Mouse (Mus musculus) lung, adult 2 months (tissue): ENCODE measurements around the gene Slc26a8.

Experiments
- CTCF ChIP-seq: fragments of 200-500 bp; IDR thresholded peaks from 2 replicates; pipeline ENCODE4 v1.5.1; 2011; ENCODE audit warnings: mild to moderate bottlenecking, low read length, control low read depth; ENCODE audit not compliant: insufficient read depth
- POLR2A ChIP-seq: fragments of 200-500 bp; IDR thresholded peaks from 2 replicates; pipeline ENCODE4 v1.6.1; 2011; ENCODE audit warnings: low read depth, mild to moderate bottlenecking, control low read depth, low read length, borderline replicate concordance; ENCODE audit errors: extremely low read depth

DNA sequence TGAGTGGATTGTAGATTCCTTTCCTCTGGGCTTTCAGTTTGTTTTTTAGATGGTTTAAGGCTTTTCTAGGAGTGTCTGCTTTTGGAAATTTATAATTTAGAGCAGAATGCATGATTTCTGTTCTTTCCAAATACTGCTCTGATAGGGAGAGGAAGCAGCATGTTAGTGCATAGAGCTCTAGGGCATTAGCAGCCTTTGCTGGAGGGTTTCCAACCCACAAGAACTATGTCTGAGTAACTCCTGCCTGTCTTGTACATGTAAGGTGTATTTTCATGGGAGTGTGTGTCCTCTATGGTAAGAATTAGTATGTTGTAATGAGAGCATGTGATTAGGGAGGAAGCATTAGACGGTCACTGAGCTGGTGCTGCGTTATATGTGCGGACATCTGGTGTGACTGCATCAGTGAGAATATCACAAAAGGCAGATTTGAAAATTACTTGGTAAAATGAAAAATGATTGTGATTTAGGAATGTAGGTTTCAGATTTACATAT, 17.1 kb upstream of the Slc26a8 start:
- TF ChIP-seq POLR2A (no peak), CTCF (no peak)
